Mouse (Mus musculus) limb, embryonic 14.5 days (tissue): Measurements from ENCODE around the gene Naaladl2. TPM values are rescaled to one million over a fixed set of nuclear protein-coding genes. Genes with fewer than 3 reads are reported as not detected.

Experiments
- ATAC-seq: fragments of 200-750 bp; cut with Nextera tagmentation; 2 replicates; pipeline ENCODE4 v1.8.0; 2017; ENCODE audit warnings: low read depth, moderate number of reproducible peaks, moderate TSS enrichment; ENCODE audit not compliant: low FRiP score
- DNase-seq: peaks from one replicate; pipeline ENCODE4 v3.0.0-alpha.2; 2015; ENCODE audit warnings: low spot score
- H3K27ac ChIP-seq: fragments of 300-500 bp; sonication (generic); replicated peaks from 2 replicates; pipeline ENCODE4 v1.5.1; 2014; ENCODE audit warnings: low read depth, mild to moderate bottlenecking, low read length, moderate library complexity, mixed read lengths
- H3K27me3 ChIP-seq: fragments of 300-500 bp; sonication (generic); 2 replicates; pipeline ENCODE4 v1.6.1; 2014; ENCODE audit warnings: low read length, mixed read lengths; ENCODE audit not compliant: control insufficient read depth, insufficient read depth
- H3K36me3 ChIP-seq: fragments of 300-500 bp; sonication (generic); 2 replicates; pipeline ENCODE4 v1.6.1; 2014; ENCODE audit warnings: mild to moderate bottlenecking, low read length, moderate library complexity, mixed read lengths; ENCODE audit not compliant: control insufficient read depth, insufficient read depth
- H3K4me1 ChIP-seq: fragments of 300-500 bp; sonication (generic); 2 replicates; pipeline ENCODE4 v1.6.1; 2014; ENCODE audit warnings: antibody characterized with exemption, low read length, mixed read lengths; ENCODE audit not compliant: control insufficient read depth, insufficient read depth
- H3K4me2 ChIP-seq: fragments of 300-500 bp; sonication (generic); replicated peaks from 2 replicates; pipeline ENCODE4 v1.6.1; 2014; ENCODE audit warnings: low read depth, mild to moderate bottlenecking, low read length, moderate library complexity; ENCODE audit not compliant: severe bottlenecking
- H3K4me3 ChIP-seq: fragments of 300-500 bp; sonication (generic); replicated peaks from 2 replicates; pipeline ENCODE4 v1.5.1; 2014; ENCODE audit warnings: low read length
- H3K9ac ChIP-seq: fragments of 300-500 bp; sonication (generic); 2 replicates; pipeline ENCODE4 v1.6.1; 2014; ENCODE audit warnings: mild to moderate bottlenecking, low read depth, low read length, moderate library complexity; ENCODE audit not compliant: severe bottlenecking
- H3K9me3 ChIP-seq: fragments of 300-500 bp; sonication (generic); 2 replicates; pipeline ENCODE4 v1.6.1; 2016; ENCODE audit warnings: low read length; ENCODE audit not compliant: control insufficient read depth
- POLR2A ChIP-seq: fragments of 200-500 bp; IDR thresholded peaks from 2 replicates; pipeline ENCODE4 v1.8.0; 2012; ENCODE audit warnings: inconsistent platforms, mild to moderate bottlenecking, moderate library complexity, borderline replicate concordance; ENCODE audit not compliant: insufficient read depth, insufficient read length; ENCODE audit errors: extremely low read depth
- WGBS: fragments of 180-500 bp; shearing (Covaris S2); extraction: QIAGEN DNeasy Blood & Tissue Kit; methylation state at CpG from one replicate; pipeline ENCODE4 v1.1.7; 2014; 5-methylcytosine and 5-hydroxymethylcytosine counted together
- polyA plus RNA-seq, 2 experiments: library from polyadenylated mRNA; depleted of rRNA in 1 of 2; stranded (reverse) in 1 of 2; unstranded in 1 of 2; fragments of >200 nt; fragmentation: Nextera tagmentation in 1 of 2; extraction: Ambion mirVana in 1 of 2; gene quantifications; 2 replicates each; pipeline versions ENCODE4 v1.2.1 to v1.2.3; 2012 to 2014

The Naaladl2 gene
- polyA plus RNA-seq, 2 experiments = 0.89 to 2.3 TPM

DNA sequence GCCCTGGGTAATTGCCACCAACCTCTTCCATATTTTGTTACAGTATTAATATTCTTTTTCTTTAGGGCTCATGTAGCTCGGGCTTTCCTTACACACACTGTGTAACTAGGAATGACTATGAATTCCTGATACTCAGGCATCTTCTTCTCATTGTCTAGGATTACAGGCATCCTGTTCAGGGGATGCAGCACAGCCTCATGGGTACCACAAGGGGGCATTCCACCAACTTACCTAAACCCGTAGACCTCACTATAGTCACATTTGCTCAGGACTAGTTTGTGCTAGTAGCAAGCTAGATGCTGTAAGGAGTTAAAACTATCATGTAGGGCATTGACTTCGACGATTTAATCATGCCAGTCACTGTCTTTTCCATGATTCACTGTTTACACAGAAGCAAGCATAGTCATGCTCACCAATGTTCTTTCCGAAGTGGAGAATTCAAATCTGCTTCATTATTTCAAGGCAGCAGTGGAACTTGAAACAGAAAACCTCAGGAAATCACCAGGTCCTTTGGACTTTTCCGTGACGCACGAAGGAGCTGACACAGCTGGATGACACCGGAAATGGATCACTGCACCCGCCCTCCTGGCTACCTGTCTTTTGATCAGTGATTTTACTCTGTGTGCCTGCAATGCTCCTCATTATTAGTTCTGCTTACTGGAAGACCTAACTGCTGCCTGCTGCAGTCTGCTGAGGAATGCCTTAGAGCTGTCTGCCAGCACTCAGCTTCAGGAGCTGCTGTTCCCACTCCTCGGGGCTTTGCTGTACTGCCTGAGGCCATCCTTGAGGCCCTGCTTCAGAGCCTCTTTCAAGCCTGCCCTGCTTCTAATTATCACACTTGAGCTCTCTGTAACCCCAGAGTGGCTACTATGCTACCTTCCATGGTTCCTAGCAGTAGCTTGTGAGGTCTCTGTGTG, 822.3 kb downstream of the Naaladl2 start:
- no peak for ATAC-seq
- Histone ChIP-seq H3K27me3 (no peaks in the 10 kb centered on the region), H3K9ac (no peak overlapping the region), H3K4me1 (no peaks in the 10 kb centered on the region), H3K27ac (no peak overlapping the region), H3K4me2 (no peak overlapping the region), H3K9me3 (no peaks in the 10 kb centered on the region), H3K4me3 (no peak overlapping the region), H3K36me3 (no peaks in the 10 kb centered on the region)
- TF ChIP-seq POLR2A = no peak
- no peak for DNase-seq
- WGBS = 61% methylated on average over 11 of the region's 11 CpGs

DNA sequence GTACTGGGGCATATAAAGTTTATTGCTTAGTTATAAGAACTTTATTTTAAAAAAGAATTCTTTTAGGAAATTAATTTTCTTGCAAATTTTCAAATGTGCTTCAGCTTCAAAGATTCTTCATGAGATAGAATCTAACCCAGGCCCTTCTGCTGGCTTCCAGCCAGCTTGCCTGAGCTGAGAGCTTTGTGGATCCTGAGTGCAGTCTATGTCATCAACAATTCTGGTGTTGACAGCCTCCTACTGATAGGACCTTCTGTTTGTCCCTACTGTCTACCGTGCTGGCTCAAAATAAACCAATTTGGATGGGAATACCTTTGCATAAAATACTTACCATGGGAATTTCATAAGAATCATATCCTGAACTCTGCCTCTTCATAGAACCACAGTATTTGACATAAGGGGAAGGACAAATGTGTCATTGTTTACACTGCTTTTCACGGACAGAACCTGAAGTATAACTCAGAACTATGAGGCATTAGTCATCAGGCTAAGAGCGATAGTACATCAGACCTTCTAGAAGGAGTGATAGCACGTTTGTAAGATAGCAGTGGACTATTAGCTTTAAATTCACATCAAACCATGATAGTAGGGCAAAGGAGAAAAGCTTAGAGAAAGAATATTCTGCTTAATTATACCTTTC, 829.3 kb downstream of the Naaladl2 start:
- Histone ChIP-seq H3K9ac (no peak overlapping the region), H3K4me1 (no peaks in the 10 kb centered on the region; the same call in 1 of the 2 replicates), H3K27ac (no peak overlapping the region), H3K9me3 (no peaks in the 10 kb centered on the region), H3K4me2 (no peak overlapping the region), H3K36me3 (no peaks in the 10 kb centered on the region), H3K27me3 (no peaks in the 10 kb centered on the region), H3K4me3 (no peak overlapping the region)
- TF ChIP-seq POLR2A = no peak
- DNase-seq = no peak
- ATAC-seq = no peak
- 79% methylated on average over 4 of the region's 4 CpGs for WGBS

DNA sequence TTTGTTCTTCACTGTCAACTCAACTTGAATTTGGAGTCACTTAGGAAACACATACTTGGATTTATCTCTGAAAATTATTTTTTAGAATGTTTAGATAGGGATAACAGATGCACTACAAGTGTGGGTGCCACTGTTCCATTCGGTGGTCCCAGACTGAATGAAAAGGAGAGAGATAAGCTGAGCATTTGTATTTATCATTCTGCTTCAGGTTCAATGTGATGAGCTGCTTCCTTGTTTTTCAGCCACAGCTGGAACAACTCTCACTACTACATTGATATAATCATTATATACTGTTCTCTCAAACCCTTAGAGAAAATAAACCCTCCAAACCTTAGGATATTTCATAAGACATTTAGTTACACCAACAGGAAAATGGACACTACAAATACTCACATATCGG, 918.6 kb downstream of the Naaladl2 start:
- H3K27me3 ChIP-seq = no peaks in the 10 kb centered on the region
- H3K4me2 ChIP-seq = no peak overlapping the region

DNA sequence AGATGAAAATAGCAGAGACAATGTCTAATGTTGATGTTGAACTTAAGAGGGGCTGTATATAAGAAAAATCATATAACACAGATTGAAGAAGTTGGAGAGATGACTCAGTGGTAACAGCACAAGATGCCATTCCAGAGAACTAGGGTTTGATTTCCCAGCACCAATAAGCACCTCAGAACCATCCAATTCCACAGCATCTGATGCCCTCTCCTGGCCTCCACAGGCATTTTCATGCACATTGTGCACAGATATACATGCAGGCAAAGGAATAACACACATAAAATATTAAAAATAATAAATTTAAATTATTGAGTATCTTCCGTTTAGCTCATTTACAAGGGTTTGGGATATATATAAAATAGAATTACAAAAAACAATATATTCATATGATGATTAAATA, 926.6 kb downstream of the Naaladl2 start:
- Histone ChIP-seq H3K4me1 (no peaks in the 10 kb centered on the region), H3K4me2 (no peak overlapping the region), H3K36me3 (no peaks in the 10 kb centered on the region), H3K27ac (no peak overlapping the region), H3K9ac (no peak overlapping the region), H3K9me3 (no peaks in the 10 kb centered on the region), H3K27me3 (no peaks in the 10 kb centered on the region), H3K4me3 (no peak overlapping the region)
- no peak for TF ChIP-seq POLR2A
- 92% methylated on average over 1 of the region's 1 CpGs for WGBS
- ATAC-seq = no peak
- DNase-seq = no peak

More for the DNA sequence above, 918.6 kb downstream of the Naaladl2 start:
- no peak for TF ChIP-seq POLR2A
- H3K36me3 ChIP-seq = no peaks in the 10 kb centered on the region
- ATAC-seq (no peak), DNase-seq (no peak)
- no peaks in the 10 kb centered on the region for H3K4me1 ChIP-seq
- WGBS = 83% methylated on average over 2 of the region's 2 CpGs
- H3K9ac ChIP-seq = no peak overlapping the region
- no peak overlapping the region for H3K4me3 ChIP-seq
- H3K9me3 ChIP-seq = no peaks in the 10 kb centered on the region
- no peak overlapping the region for H3K27ac ChIP-seq

DNA sequence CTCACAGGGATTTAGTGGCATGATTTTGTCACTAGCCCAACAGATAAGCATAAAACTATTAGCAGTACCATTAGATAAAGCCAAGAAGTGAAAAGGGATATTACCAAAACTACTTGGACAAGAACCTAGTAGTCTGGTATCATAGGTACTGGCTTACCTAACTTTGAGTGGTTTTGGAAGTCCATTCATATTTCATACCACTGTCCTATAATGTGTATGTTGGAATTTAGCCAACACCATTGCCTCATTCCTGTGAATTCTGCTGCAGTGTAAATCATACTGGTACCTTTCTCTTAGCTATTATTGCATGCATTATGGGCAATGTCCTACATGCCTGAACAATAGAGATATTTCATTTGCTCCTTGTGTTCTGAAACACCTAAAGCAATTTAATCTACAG, 977.5 kb downstream of the Naaladl2 start:
- no peaks in the 10 kb centered on the region for H3K36me3 ChIP-seq
- no peak overlapping the region for H3K4me3 ChIP-seq

More for the DNA sequence above, 977.5 kb downstream of the Naaladl2 start:
- Histone ChIP-seq H3K4me1 (no peaks in the 10 kb centered on the region), H3K27ac (no peak overlapping the region), H3K9ac (no peak overlapping the region), H3K4me2 (no peak overlapping the region), H3K9me3 (no peaks in the 10 kb centered on the region), H3K27me3 (no peaks in the 10 kb centered on the region)
- no peak for ATAC-seq
- TF ChIP-seq POLR2A = no peak
- DNase-seq = no peak
